Mouse (Mus musculus) midbrain, embryonic 16.5 days (tissue): ENCODE data around the gene 1700011M02Rik. TPM values are rescaled to one million over a fixed set of nuclear protein-coding genes. Genes with fewer than 3 reads are reported as not detected.
"Not testable (repeated sequence)": the region's sequence is repeated elsewhere in the genome, so short reads cannot be mapped to it uniquely, and the experiment has no call there.

ENCODE experiments used
- ATAC-seq: fragments of 200-750 bp; cut with Nextera tagmentation; 2 replicates; pipeline ENCODE4 v1.8.0; 2017; ENCODE audit warnings: moderate TSS enrichment
- H3K27ac ChIP-seq: fragments of 300-500 bp; sonication (generic); 2 replicates; pipeline ENCODE4 v1.5.1; 2014; ENCODE audit warnings: mild to moderate bottlenecking, low read length, mixed read lengths
- H3K27me3 ChIP-seq: fragments of 300-500 bp; sonication (generic); 2 replicates; pipeline ENCODE4 v1.6.1; 2014; ENCODE audit warnings: low read depth, low read length, mixed read lengths; ENCODE audit not compliant: control insufficient read depth, insufficient read depth
- H3K36me3 ChIP-seq: fragments of 300-500 bp; sonication (generic); 2 replicates; pipeline ENCODE4 v1.6.1; 2014; ENCODE audit warnings: mild to moderate bottlenecking, low read length, moderate library complexity, mixed read lengths; ENCODE audit not compliant: control insufficient read depth, insufficient read depth
- H3K4me1 ChIP-seq: fragments of 300-500 bp; sonication (generic); 2 replicates; pipeline ENCODE4 v1.6.1; 2014; ENCODE audit warnings: mild to moderate bottlenecking, low read length, mixed read lengths; ENCODE audit not compliant: control insufficient read depth, insufficient read depth
- H3K4me2 ChIP-seq: fragments of 300-500 bp; sonication (generic); 2 replicates; pipeline ENCODE4 v1.6.1; 2014; ENCODE audit warnings: mild to moderate bottlenecking, low read length, mixed read lengths
- H3K4me3 ChIP-seq: fragments of 300-500 bp; sonication (generic); 2 replicates; pipeline ENCODE4 v1.5.1; 2014; ENCODE audit warnings: low read depth, mild to moderate bottlenecking, low read length, moderate library complexity, mixed read lengths
- H3K9ac ChIP-seq: fragments of 300-500 bp; sonication (generic); 2 replicates; pipeline ENCODE4 v1.6.1; 2014; ENCODE audit warnings: low read depth, low read length, mixed read lengths
- H3K9me3 ChIP-seq: fragments of 300-500 bp; sonication (generic); replicated peaks from 2 replicates; pipeline ENCODE4 v1.6.1; 2014; ENCODE audit warnings: mild to moderate bottlenecking, low read length, mixed read lengths; ENCODE audit not compliant: control insufficient read depth, poor library complexity, severe bottlenecking
- WGBS: fragments of 180-500 bp; shearing (Covaris S2); extraction: QIAGEN DNeasy Blood & Tissue Kit; methylation state at CpG from one replicate; pipeline ENCODE4 v1.1.7; 2014; 5-methylcytosine and 5-hydroxymethylcytosine counted together
- polyA plus RNA-seq: library from polyadenylated mRNA; unstranded; fragments of >200 nt; fragmentation: Nextera tagmentation; extraction: Ambion mirVana; gene quantifications from 2 replicates; pipeline ENCODE4 v1.2.1, GENCODE M21; 2015

Gene 1700011M02Rik
- polyA plus RNA-seq, 1 experiment from 2014 or later = not detected

DNA sequence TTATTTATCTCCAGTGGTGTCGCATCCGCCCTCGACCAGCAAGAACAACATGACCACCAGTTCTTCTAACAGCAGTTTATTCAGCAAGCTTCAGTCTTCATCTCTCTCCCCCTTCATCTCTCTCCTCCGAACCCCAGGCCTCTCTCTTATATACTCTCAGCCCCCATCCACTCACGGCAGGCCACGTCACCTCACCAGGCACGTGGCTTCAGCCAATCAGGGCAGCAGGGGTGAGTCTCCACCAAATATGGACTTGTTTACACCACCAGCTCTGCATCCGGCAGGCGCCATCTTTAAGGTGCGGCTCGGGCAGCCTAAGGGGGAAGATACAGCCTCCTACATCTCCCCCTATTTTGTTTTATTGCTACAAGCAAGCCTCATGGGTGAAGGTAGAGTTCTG lies 41.4 kb downstream of the 1700011M02Rik start:
- not testable (repeated sequence) for H3K9ac ChIP-seq, H3K4me3 ChIP-seq, H3K27me3 ChIP-seq, H3K9me3 ChIP-seq, ATAC-seq, H3K4me1 ChIP-seq, H3K27ac ChIP-seq, H3K4me2 ChIP-seq, H3K36me3 ChIP-seq
- WGBS = 87% methylated on average over 11 of the region's 11 CpGs

DNA sequence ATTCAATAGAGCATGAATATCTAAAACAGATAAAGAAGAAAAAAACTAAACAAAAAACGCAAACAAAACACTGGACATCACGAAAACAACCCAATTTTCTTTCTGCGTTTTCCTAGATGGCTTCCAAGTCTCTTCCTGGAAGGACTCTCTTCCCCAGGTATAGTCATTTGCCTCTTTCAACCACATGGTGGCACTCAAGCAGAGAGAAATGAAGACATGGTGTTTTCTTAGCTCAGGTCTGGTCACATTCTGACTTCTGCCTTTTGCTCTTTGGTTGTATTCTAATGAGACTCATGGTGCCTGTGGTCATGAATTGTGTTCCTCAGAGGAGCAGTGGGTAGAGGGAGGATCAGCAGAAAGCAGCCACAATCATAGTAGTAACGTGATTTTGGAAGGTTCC lies 50.2 kb downstream of the 1700011M02Rik start:
- no peaks in the 10 kb centered on the region for H3K4me1 ChIP-seq
- H3K4me3 ChIP-seq = no peak overlapping the region
- no peaks in the 10 kb centered on the region for H3K9me3 ChIP-seq
- H3K9ac ChIP-seq = no peak overlapping the region
- 30% methylated on average over 4 of the region's 4 CpGs for WGBS
- no peak overlapping the region for H3K4me2 ChIP-seq
- no peaks in the 10 kb centered on the region for H3K27me3 ChIP-seq
- H3K27ac ChIP-seq = no peak overlapping the region
- no peaks in the 10 kb centered on the region for H3K36me3 ChIP-seq
- ATAC-seq = 0 out of 2 replicates have a peak, but pooled peaks have one; percentile 64

Other genes with a start within 250 kb of the 1700011M02Rik start
- not detected in 2 replicates for gene Gm3880, start 221.9 kb upstream of the 1700011M02Rik start, polyA plus RNA-seq
- gene Gm9112, start 201.3 kb upstream of the 1700011M02Rik start, polyA plus RNA-seq = not detected in 2 replicates
- gene Dmrtc1b, start 201.0 kb upstream of the 1700011M02Rik start, polyA plus RNA-seq = not detected in 2 replicates
- not detected in 2 replicates for gene Dmrtc1c1, start 105.9 kb upstream of the 1700011M02Rik start, polyA plus RNA-seq
- not detected in 2 replicates for gene Dmrtc1c2, start 54.3 kb upstream of the 1700011M02Rik start, polyA plus RNA-seq
- gene 1700031F05Rik, start 40.9 kb upstream of the 1700011M02Rik start, polyA plus RNA-seq = not detected in 2 replicates
- 2.2 and 2.3 TPM in 2 replicates for gene Dmrtc1a, start 218 bp upstream of the 1700011M02Rik start, polyA plus RNA-seq
- gene 1700018G05Rik, start 19.5 kb downstream of the 1700011M02Rik start, polyA plus RNA-seq = not detected in 2 replicates